Comparison of ENCODE assay signal across 22 mouse cellular contexts in genomic region chr11:96952426-96952825, GRCm38 (mm10). TPM values are rescaled to one million over a fixed set of nuclear protein-coding genes. Genes with fewer than 3 reads are reported as not detected.
DNase-seq lines count a peak whose midpoint lies in the region; ATAC-seq and TF ChIP-seq lines count a peak whose summit lies in the region.
"Had no signal": no experiment of that assay in that cellular context is flagged by ENCODE, and none has a peak within 500 bp of the region (broad histone marks: within the 10 kb centered on the region; RNA-seq: fewer than 3 reads in every experiment).

No protein-coding gene starts in this region.

- no peak for DNase-seq in kidney, adult 9 months
- DNase-seq in G1E (ENCODE audit: low spot score) = no peak
- DNase-seq in thymus, postnatal 14 days = peak; percentile 66
- DNase-seq in forebrain, postnatal 0 days = no peak
- no peak for DNase-seq in adrenal gland, postnatal 25 days
- DNase-seq: adrenal gland, postnatal 10 days; cerebellum, adult 11-12 months; cerebellum, postnatal 36 days; gastrocnemius, postnatal 14 days; kidney, adult 18-20 months; kidney, postnatal 36 days; retina, postnatal 1 day had no signal

- WGBS in kidney, embryonic 16.5 days = 72% methylated on average over 10 of the region's 10 CpGs
- WGBS in forebrain, postnatal 0 days = 80% methylated on average over 10 of the region's 10 CpGs

- H3K4me3 ChIP-seq in kidney, embryonic 16.5 days (ENCODE audit: low read length) = no peak overlapping the region
- H3K4me3 ChIP-seq in E14TG2a.4 (replicated peaks; ENCODE audit: low read length) = peak overlapping the region; percentile 5; the same call in 1 of the 2 replicates
- H3K4me3 ChIP-seq in G1E (ENCODE audit: low read depth, low read length) = peak overlapping the region; percentile 7; the same call in 1 of the 2 replicates
- H3K4me3 ChIP-seq in forebrain, postnatal 0 days (ENCODE audit: low read depth, low read length) = no peak overlapping the region
- H3K4me3 ChIP-seq: lung, embryonic 15.5 days had no signal

- peaks cover 65% of the 10 kb centered on the region for H3K36me3 ChIP-seq in kidney, embryonic 16.5 days (ENCODE audit: insufficient read depth, low read length)
- peaks cover 93% of the 10 kb centered on the region for H3K36me3 ChIP-seq in E14TG2a.4 (ENCODE audit: insufficient read depth, low read length)
- peaks cover 96% of the 10 kb centered on the region for H3K36me3 ChIP-seq in G1E (replicated peaks)
- H3K36me3 ChIP-seq in forebrain, postnatal 0 days (ENCODE audit: insufficient read depth) = peaks cover 70% of the 10 kb centered on the region

- TF ChIP-seq CTCF in E14TG2a.4 (conservative IDR thresholded peaks at IDR 0.05; ENCODE audit: low read length) (no peak), G1E (IDR thresholded peaks at IDR 0.05; ENCODE audit: low read depth, low read length) (no peak)
- TF ChIP-seq CTCF in forebrain, postnatal 0 days (IDR thresholded peaks at IDR 0.05; ENCODE audit: low read depth) = no peak

- H3K4me2 ChIP-seq in kidney, embryonic 16.5 days (replicated peaks; ENCODE audit: low read depth, low read length) = no peak overlapping the region
- H3K4me2 ChIP-seq in forebrain, postnatal 0 days (ENCODE audit: low read depth) = no peak overlapping the region
- H3K4me2 ChIP-seq: lung, embryonic 15.5 days; midbrain, embryonic 11.5 days had no signal

- no peak overlapping the region for H3K9ac ChIP-seq in kidney, embryonic 16.5 days (replicated peaks; ENCODE audit: low read length)
- H3K9ac ChIP-seq in forebrain, postnatal 0 days = no peak overlapping the region
- H3K9ac ChIP-seq: lung, embryonic 15.5 days had no signal

- no peaks in the 10 kb centered on the region for H3K27me3 ChIP-seq in kidney, embryonic 16.5 days (ENCODE audit: insufficient read depth, low read length)
- H3K27me3 ChIP-seq in E14TG2a.4 (ENCODE audit: insufficient read depth, low read length) = no peaks in the 10 kb centered on the region
- H3K27me3 ChIP-seq in G1E (ENCODE audit: insufficient read depth, low read length) = no peaks in the 10 kb centered on the region
- no peaks in the 10 kb centered on the region for H3K27me3 ChIP-seq in forebrain, postnatal 0 days (ENCODE audit: insufficient read depth, low read length)
- H3K27me3 ChIP-seq: lung, embryonic 15.5 days had no signal

- no peaks in the 10 kb centered on the region for H3K4me1 ChIP-seq in kidney, embryonic 16.5 days (ENCODE audit: insufficient read depth, low read length)
- H3K4me1 ChIP-seq in E14TG2a.4 (replicated peaks; ENCODE audit: low read depth, low read length) (peaks cover 74% of the 10 kb centered on the region), G1E (ENCODE audit: insufficient read depth, low read depth, low read length) (peaks cover 97% of the 10 kb centered on the region)
- no peaks in the 10 kb centered on the region for H3K4me1 ChIP-seq in forebrain, postnatal 0 days (ENCODE audit: insufficient read depth)
- H3K4me1 ChIP-seq: lung, embryonic 15.5 days had no signal

- H3K9me3 ChIP-seq in kidney, embryonic 16.5 days (ENCODE audit: low read length) = no peaks in the 10 kb centered on the region
- no peaks in the 10 kb centered on the region for H3K9me3 ChIP-seq in E14TG2a.4 (ENCODE audit: low read length)
- no peaks in the 10 kb centered on the region for H3K9me3 ChIP-seq in G1E (replicated peaks)
- no peaks in the 10 kb centered on the region for H3K9me3 ChIP-seq in forebrain, postnatal 0 days (ENCODE audit: low read length)
- H3K9me3 ChIP-seq: lung, embryonic 15.5 days had no signal

- no peak for ATAC-seq in kidney, embryonic 16.5 days (ENCODE audit: low FRiP score, low TSS enrichment)
- ATAC-seq in G1E (ENCODE audit: extremely low read depth, insufficient number of reproducible peaks, low FRiP score, poor library complexity, severe bottlenecking) = no peak
- ATAC-seq in forebrain, postnatal 0 days = no peak
- ATAC-seq: activated CD4-positive, CD25-positive, alpha-beta regulatory T cell, adult 4 months; hindbrain, embryonic 16.5 days had no signal

- 0 out of 2 replicates have a peak overlapping the region, but pooled peaks have one; percentile 18 for H3K27ac ChIP-seq in kidney, embryonic 16.5 days (ENCODE audit: low read length)
- no peak overlapping the region for H3K27ac ChIP-seq in forebrain, postnatal 0 days (ENCODE audit: low read depth, low read length)
- H3K27ac ChIP-seq: lung, embryonic 15.5 days; macrophage; stomach, postnatal 0 days had no signal

RNA-seq across cellular contexts. Expression of gene Pnpo, which starts 8.6 kb away (rescaled TPM):
- polyA plus RNA-seq in kidney, embryonic 16.5 days (2015; fragmentation: Nextera tagmentation; extraction: Ambion mirVana) = 38.0 TPM in 2 replicates
- 119 and 123 TPM in 2 replicates for total RNA-seq in G1E (2014; fragmentation: Nextera tagmentation)
- 298 and 340 TPM in 2 replicates for total RNA-seq in G1E (2017)
- 64.1 and 97.1 TPM in 2 replicates for polyA plus RNA-seq in G1E (2012)
- total RNA-seq in forebrain, postnatal 0 days (2014; rRNA removed) = 26.2 and 30.3 TPM in 2 replicates
- polyA plus RNA-seq in forebrain, postnatal 0 days (2015; fragmentation: Nextera tagmentation; extraction: Ambion mirVana) = 28.1 and 33.1 TPM in 2 replicates
- total RNA-seq in adrenal gland, postnatal 25 days (2021) = 32.0 and 36.3 TPM in 2 replicates

RNA-seq across cellular contexts. Expression of gene Prr15l, which starts 24.5 kb away (rescaled TPM):
- polyA plus RNA-seq in kidney, embryonic 16.5 days (2015; fragmentation: Nextera tagmentation; extraction: Ambion mirVana) = 52.5 and 55.8 TPM in 2 replicates
- not detected in 2 replicates for total RNA-seq in G1E (2014; fragmentation: Nextera tagmentation)
- 0.05 and 0.17 TPM in 2 replicates for total RNA-seq in G1E (2017)
- polyA plus RNA-seq in G1E (2012) = 0.11 and 0.17 TPM in 2 replicates
- not detected in 2 replicates for total RNA-seq in forebrain, postnatal 0 days (2014; rRNA removed)
- polyA plus RNA-seq in forebrain, postnatal 0 days (2015; fragmentation: Nextera tagmentation; extraction: Ambion mirVana) = 0.11 TPM in 1 of 2 replicates, not detected in the other
- total RNA-seq in adrenal gland, postnatal 25 days (2021) = 0.27 and 0.76 TPM in 2 replicates
- total RNA-seq: gastrocnemius, postnatal 14 days; layer of hippocampus, postnatal 14 days; left cerebral cortex, postnatal 25 days had no signal
- polyA plus RNA-seq: macrophage had no signal

RNA-seq across cellular contexts. Expression of gene Sp2, which starts 30.3 kb away (rescaled TPM):
- 21.2 and 25.1 TPM in 2 replicates for polyA plus RNA-seq in kidney, embryonic 16.5 days (2015; fragmentation: Nextera tagmentation; extraction: Ambion mirVana)
- total RNA-seq in G1E (2014; fragmentation: Nextera tagmentation) (27.9 and 32.3 TPM in 2 replicates), G1E (2017) (0.99 and 1.6 TPM in 2 replicates)
- polyA plus RNA-seq in G1E (2012) = 46.6 and 54.6 TPM in 2 replicates
- 1.9 and 5.0 TPM in 2 replicates for total RNA-seq in forebrain, postnatal 0 days (2014; rRNA removed)
- 13.5 and 14.8 TPM in 2 replicates for polyA plus RNA-seq in forebrain, postnatal 0 days (2015; fragmentation: Nextera tagmentation; extraction: Ambion mirVana)
- 18.2 and 18.8 TPM in 2 replicates for total RNA-seq in adrenal gland, postnatal 25 days (2021)

RNA-seq across cellular contexts. Expression of gene Cdk5rap3, which starts 36.1 kb away (rescaled TPM):
- 83.7 and 88.3 TPM in 2 replicates for polyA plus RNA-seq in kidney, embryonic 16.5 days (2015; fragmentation: Nextera tagmentation; extraction: Ambion mirVana)
- total RNA-seq in G1E (2014; fragmentation: Nextera tagmentation) = 30.6 and 31.7 TPM in 2 replicates
- 51.3 and 59.3 TPM in 2 replicates for total RNA-seq in G1E (2017)
- polyA plus RNA-seq in G1E (2012) = 63.6 TPM in 2 replicates
- 54.9 and 57.7 TPM in 2 replicates for total RNA-seq in forebrain, postnatal 0 days (2014; rRNA removed)
- polyA plus RNA-seq in forebrain, postnatal 0 days (2015; fragmentation: Nextera tagmentation; extraction: Ambion mirVana) = 86.4 and 88.8 TPM in 2 replicates
- 50.1 and 62.8 TPM in 2 replicates for total RNA-seq in adrenal gland, postnatal 25 days (2021)

Comparison
In these comparisons a context has a peak if more than half of its experiments do, and no peak if none do; other contexts are left out.
1. H3K4me3 ChIP-seq: peak in E14TG2a.4 (single experiment) and G1E (single experiment); none in kidney, embryonic 16.5 days (single experiment) and forebrain, postnatal 0 days (single experiment).